Mouse (Mus musculus) lung, adult 2 months (tissue): ENCODE data around the gene Pck1. TPM values are rescaled to one million over a fixed set of nuclear protein-coding genes. Genes with fewer than 3 reads are reported as not detected.

Experiments
- DNase-seq: peaks from one replicate; pipeline ENCODE4 v3.0.0; 2022
- H3K4me1 ChIP-seq: fragments of 200-500 bp; 2 replicates; pipeline ENCODE4 v1.6.1; 2011; ENCODE audit warnings: low read length; ENCODE audit not compliant: control insufficient read depth, insufficient read depth
- H3K4me3 ChIP-seq: fragments of 200-500 bp; replicated peaks from 2 replicates; pipeline ENCODE3; 2011; ENCODE audit warnings: low read depth, mild to moderate bottlenecking, control low read depth, low read length; ENCODE audit errors: extremely low read depth
- CTCF ChIP-seq: fragments of 200-500 bp; IDR thresholded peaks from 2 replicates; pipeline ENCODE4 v1.5.1; 2011; ENCODE audit warnings: mild to moderate bottlenecking, low read length, control low read depth; ENCODE audit not compliant: insufficient read depth
- POLR2A ChIP-seq: fragments of 200-500 bp; IDR thresholded peaks from 2 replicates; pipeline ENCODE4 v1.6.1; 2011; ENCODE audit warnings: low read depth, mild to moderate bottlenecking, control low read depth, low read length, borderline replicate concordance; ENCODE audit errors: extremely low read depth
- WGBS: fragments of 180-500 bp; shearing (Covaris S2); methylation state at CpG from one replicate; pipeline ENCODE4 v1.1.7; 2018; 5-methylcytosine and 5-hydroxymethylcytosine counted together
- polyA plus RNA-seq: library from polyadenylated mRNA; depleted of rRNA; stranded (reverse); fragments of >200 nt; gene quantifications from 2 replicates; pipeline ENCODE4 v1.2.3, GENCODE M21; 2012

The Pck1 gene
- polyA plus RNA-seq, 1 experiment = 7.9 TPM

- 84% methylated on average over 19 of the region's 19 CpGs for WGBS
- TF ChIP-seq POLR2A (no peak), CTCF (no peak)
- no peak overlapping the region for H3K4me3 ChIP-seq
- no peaks in the 10 kb centered on the region for H3K4me1 ChIP-seq
- no peak for DNase-seq
These were observed 5.7 kb downstream of the Pck1 start for GRCm38 (mm10) chr2:173158390-173159055.

- TF ChIP-seq POLR2A (no peak), CTCF (peak; percentile 82)
- peak; percentile 44 for DNase-seq
- H3K4me3 ChIP-seq = no peak overlapping the region
- H3K4me1 ChIP-seq = no peaks in the 10 kb centered on the region
- WGBS = 34% methylated on average over 24 of the region's 24 CpGs
These were observed 6.8 kb downstream of the Pck1 start for GRCm38 (mm10) chr2:173159354-173160311.

- Histone ChIP-seq H3K4me1 (no peaks in the 10 kb centered on the region), H3K4me3 (no peak overlapping the region)
- DNase-seq = no peak
- 75% methylated on average over 8 of the region's 8 CpGs for WGBS
- TF ChIP-seq CTCF (no peak), POLR2A (no peak)
These were observed 10.5 kb downstream of the Pck1 start for GRCm38 (mm10) chr2:173163380-173163779.

DNA sequence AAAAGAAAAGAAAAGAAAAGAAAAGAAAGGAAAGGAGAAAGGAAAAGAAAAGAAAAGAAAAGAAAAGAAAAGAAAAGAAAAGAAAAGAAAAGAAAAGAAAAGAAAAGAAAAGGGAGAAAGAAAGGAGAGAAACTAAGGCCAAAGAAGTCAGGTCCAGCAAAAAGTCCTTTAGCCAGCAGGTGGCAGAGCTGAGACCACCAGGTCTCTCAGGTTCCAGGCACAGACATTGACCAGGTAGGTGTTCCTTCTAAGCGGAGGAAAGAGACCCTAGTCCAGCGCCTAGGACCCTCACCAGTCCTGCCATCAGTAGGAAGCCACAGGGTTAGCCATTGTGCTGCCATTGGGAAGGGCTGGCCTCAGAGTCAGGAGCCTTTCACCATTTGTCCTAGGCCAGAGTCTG is 11.5 kb downstream of the Pck1 start:
- DNase-seq = no peak
- peak; percentile 65 for TF ChIP-seq CTCF
- TF ChIP-seq POLR2A = no peak
- H3K4me3 ChIP-seq = no peak overlapping the region
- no peaks in the 10 kb centered on the region for H3K4me1 ChIP-seq
- WGBS = 43% methylated on average over 2 of the region's 2 CpGs

- WGBS = 81% methylated on average over 10 of the region's 10 CpGs
- no peak for TF ChIP-seq POLR2A
- TF ChIP-seq CTCF = no peak
- no peak for DNase-seq
- Histone ChIP-seq H3K4me1 (no peaks in the 10 kb centered on the region), H3K4me3 (no peak overlapping the region)
These were observed 12.1 kb downstream of the Pck1 start for GRCm38 (mm10) chr2:173164946-173165345.

GRCm38 (mm10) chr2:173165357-173165756 is 12.5 kb downstream of the Pck1 start:
- TF ChIP-seq CTCF (no peak), POLR2A (no peak)
- WGBS = 85% methylated on average over 10 of the region's 10 CpGs
- H3K4me1 ChIP-seq = no peaks in the 10 kb centered on the region
- DNase-seq = no peak
- H3K4me3 ChIP-seq = no peak overlapping the region

GRCm38 (mm10) chr2:173168411-173168851 is 15.6 kb downstream of the Pck1 start:
- WGBS = 55% methylated on average over 5 of the region's 5 CpGs
- TF ChIP-seq POLR2A (no peak), CTCF (no peak)
- DNase-seq = no peak
- H3K4me1 ChIP-seq = no peaks in the 10 kb centered on the region
- no peak overlapping the region for H3K4me3 ChIP-seq

GRCm38 (mm10) chr2:173170081-173170480 is 17.2 kb downstream of the Pck1 start:
- DNase-seq = no peak
- Histone ChIP-seq H3K4me3 (no peak overlapping the region), H3K4me1 (no peaks in the 10 kb centered on the region)
- no peak for TF ChIP-seq CTCF
- TF ChIP-seq POLR2A = no peak
- 59% methylated on average over 2 of the region's 2 CpGs for WGBS

DNA sequence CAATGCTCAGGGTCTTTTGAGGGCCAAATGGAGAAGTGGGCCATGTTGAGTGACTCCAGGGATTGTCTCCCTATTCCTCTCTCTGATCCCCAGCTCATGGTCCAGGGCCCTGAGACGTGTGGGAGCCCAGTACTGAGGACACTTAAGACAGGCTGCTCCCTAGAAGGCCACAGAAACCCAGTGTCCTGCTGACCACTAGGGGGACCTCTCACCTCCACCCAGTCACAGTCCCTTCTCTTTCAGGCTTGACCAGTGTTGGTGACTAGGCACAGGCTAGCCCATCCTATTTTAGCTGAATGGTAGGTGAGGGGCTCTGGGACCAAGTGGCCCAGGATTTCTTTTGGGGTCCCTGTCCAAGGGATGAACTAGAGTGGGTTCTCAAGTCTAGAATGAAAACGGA is 17.9 kb downstream of the Pck1 start:
- WGBS = 56% methylated on average over 2 of the region's 2 CpGs
- TF ChIP-seq POLR2A = no peak
- peak; percentile 44; the same call in 1 of the 2 replicates for TF ChIP-seq CTCF
- no peak overlapping the region for H3K4me3 ChIP-seq
- H3K4me1 ChIP-seq = no peaks in the 10 kb centered on the region
- DNase-seq = no peak
